Mouse (Mus musculus): ENCODE data around the gene Tex22. TPM values are rescaled to one million over a fixed set of nuclear protein-coding genes. Genes with fewer than 3 reads are reported as not detected.

Tex22 gene
- polyA plus RNA-seq, 1 experiment from 2014 or later = not detected

DNA sequence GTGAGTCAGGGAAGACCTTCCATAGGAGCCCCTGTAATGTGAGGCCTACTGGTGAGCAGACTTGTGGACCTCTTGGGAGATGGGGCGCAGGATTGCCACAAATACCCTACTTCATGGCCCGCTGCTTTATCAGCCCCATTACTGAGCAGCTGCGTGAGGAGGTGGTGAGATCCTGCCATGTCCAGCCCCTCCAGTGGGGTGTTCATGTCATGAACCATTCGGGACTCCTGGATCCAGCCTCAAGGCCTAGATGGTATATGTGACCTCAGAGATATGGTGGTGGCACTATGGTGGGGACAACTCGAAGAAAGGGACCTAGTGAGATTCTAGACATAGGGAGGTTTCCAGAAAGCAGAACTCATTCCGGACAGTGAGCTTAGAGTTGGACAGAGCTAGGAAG lies 14.8 kb downstream of the Tex22 start:
- WGBS = 89% methylated on average over 6 of the region's 6 CpGs
- Histone ChIP-seq H3K4me3 (no peak overlapping the region), H3K27me3 (no peaks in the 10 kb centered on the region), H3K4me1 (no peaks in the 10 kb centered on the region), H3K36me3 (no peaks in the 10 kb centered on the region), H3K4me2 (no peak overlapping the region), H3K9me3 (no peaks in the 10 kb centered on the region), H3K9ac (no peak overlapping the region), H3K27ac (no peak overlapping the region)
- no peak for ATAC-seq (ENCODE audit: insufficient number of reproducible peaks, insufficient read depth, low FRiP score, low TSS enrichment, low read depth)

DNA sequence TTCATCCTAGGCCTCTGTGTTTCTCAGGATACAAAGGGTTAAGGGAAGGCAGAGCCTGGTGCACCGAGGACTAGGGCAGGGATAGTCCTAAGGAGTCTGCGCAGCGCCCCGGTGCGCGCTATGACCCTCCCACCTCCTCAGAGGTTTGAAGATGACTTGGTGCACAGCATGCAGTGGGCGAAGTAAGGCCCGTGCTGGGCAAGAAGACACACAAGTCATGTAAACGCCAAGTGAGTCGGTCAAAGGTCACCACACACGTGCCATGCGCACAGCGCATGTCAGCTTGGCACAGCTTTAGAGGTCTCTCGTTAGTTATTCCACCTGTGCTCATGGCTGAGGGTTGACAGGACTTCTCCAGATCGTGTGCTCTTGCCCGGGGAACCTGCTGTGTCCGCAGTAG lies 15.8 kb downstream of the Tex22 start:
- H3K36me3 ChIP-seq = no peaks in the 10 kb centered on the region
- H3K4me2 ChIP-seq = no peak overlapping the region
- no peak for ATAC-seq (ENCODE audit: insufficient number of reproducible peaks, insufficient read depth, low FRiP score, low TSS enrichment, low read depth)
- H3K9me3 ChIP-seq = no peaks in the 10 kb centered on the region
- H3K9ac ChIP-seq = no peak overlapping the region
- H3K4me1 ChIP-seq = no peaks in the 10 kb centered on the region
- no peak overlapping the region for H3K27ac ChIP-seq
- no peaks in the 10 kb centered on the region for H3K27me3 ChIP-seq
- no peak overlapping the region for H3K4me3 ChIP-seq
- 88% methylated on average over 17 of the region's 17 CpGs for WGBS

DNA sequence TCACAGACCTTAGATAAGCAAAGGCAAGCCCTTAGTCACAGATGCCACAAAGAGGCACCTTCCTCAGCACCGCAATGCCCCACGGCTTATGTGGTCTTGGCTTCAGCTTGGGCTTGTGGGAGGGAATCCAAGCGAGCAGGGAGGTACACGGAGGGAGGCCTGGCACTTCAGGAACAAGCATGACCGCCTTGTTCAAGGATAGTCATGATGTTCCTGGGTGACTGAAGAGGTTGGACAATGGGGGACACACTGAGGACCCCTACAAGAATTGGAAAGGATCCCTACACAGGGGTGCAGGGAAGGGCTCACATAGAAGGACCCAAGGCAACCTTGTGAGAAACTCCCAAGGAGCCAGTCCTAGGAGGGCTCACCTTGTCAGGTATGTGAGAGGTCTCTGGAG lies 22.7 kb downstream of the Tex22 start:
- Histone ChIP-seq H3K27ac (no peak overlapping the region), H3K9me3 (no peaks in the 10 kb centered on the region), H3K27me3 (no peaks in the 10 kb centered on the region), H3K9ac (peak overlapping the region; percentile 99), H3K4me1 (peaks cover 34% of the 10 kb centered on the region), H3K36me3 (peaks cover 4% of the 10 kb centered on the region; the same call in 1 of the 2 replicates), H3K4me2 (peak overlapping the region; percentile 93), H3K4me3 (peak overlapping the region; percentile 98)
- no peak for ATAC-seq (ENCODE audit: insufficient number of reproducible peaks, insufficient read depth, low FRiP score, low TSS enrichment, low read depth)
- WGBS = 87% methylated on average over 5 of the region's 5 CpGs

DNA sequence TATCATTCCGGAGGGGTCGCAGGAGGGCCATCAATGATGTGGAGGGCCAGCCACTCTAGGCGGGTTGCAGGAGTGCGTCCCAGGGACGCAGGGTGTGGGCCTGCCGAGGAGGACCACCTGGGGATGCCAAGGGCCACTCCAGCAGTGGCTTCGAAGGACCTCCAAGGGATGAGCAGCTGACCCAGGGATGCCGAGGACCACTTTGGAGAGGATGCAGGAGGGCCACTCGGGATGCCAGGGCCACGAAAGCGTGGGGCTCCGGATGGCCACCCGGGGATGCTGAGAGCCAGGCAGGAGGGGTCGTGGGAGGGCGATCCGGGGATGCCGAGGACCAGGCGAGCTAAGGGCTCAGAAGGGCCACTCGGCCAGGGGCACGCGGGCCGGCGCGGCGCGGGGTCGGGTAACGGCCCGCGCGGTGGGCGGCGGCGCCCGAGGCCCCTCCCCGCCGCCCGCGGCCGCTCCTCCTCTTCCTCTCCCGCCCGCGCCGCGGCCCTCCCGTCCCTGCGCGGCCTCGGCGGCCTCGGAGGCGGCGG lies 23.5 kb downstream of the Tex22 start, which contains the start of gene Mta1:
TSS of gene Mta1 (plus strand) at position 530 of the 533 bp plus-strand sequence.
- H3K36me3 ChIP-seq = peaks cover 11% of the 10 kb centered on the region; the same call in 1 of the 2 replicates
- H3K4me3 ChIP-seq = peak within 1 kb of the TSS; percentile 98
- ATAC-seq (ENCODE audit: insufficient number of reproducible peaks, insufficient read depth, low FRiP score, low TSS enrichment, low read depth) = peak; percentile 77
- no peaks in the 10 kb centered on the region for H3K27me3 ChIP-seq
- H3K4me1 ChIP-seq = peaks cover 42% of the 10 kb centered on the region
- peak within 1 kb of the TSS; percentile 99 for H3K9ac ChIP-seq
- H3K4me2 ChIP-seq = peak within 1 kb of the TSS; percentile 93
- 2% methylated on average over 34 of the region's 53 CpGs for WGBS
- H3K9me3 ChIP-seq = no peaks in the 10 kb centered on the region
- H3K27ac ChIP-seq = peak within 1 kb of the TSS; percentile 87

DNA sequence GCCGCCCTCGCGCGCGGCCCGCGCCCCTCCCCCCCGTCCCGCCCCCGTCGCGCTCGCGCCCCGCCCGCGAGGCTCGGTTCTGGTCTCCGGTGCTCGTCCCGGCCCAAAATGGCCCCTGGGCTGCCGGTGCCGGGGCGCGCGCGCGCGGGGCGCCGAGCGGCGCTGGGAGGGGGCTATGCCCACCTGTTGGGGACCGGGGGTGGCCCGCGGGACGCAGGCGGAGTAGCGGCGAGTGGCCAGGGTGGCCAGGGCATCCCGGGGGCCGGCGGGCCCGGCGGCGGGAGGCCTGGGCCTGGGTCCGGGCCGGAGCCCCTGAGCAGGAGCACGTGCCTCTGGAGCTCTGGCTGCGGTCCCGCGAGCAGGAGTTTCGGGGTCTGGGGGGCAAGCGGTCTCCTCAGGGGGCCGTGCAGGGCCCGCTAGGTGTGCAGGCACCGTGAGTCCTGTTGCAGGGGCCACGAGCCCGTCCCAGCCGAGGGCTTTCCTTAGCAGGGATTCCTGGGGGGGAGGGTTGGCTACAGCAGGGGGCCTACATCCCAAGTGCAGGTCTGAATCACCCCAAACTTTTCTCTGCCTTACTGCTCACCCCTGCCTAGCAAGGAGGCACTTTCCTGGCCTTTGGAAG lies 24.3 kb downstream of the Tex22 start:
- peak overlapping the region; percentile 87 for H3K27ac ChIP-seq
- H3K36me3 ChIP-seq = peaks cover 19% of the 10 kb centered on the region
- H3K4me1 ChIP-seq = peaks cover 42% of the 10 kb centered on the region
- H3K9ac ChIP-seq = peak overlapping the region; percentile 99
- under 1% methylated on average over 34 of the region's 60 CpGs for WGBS
- H3K27me3 ChIP-seq = no peaks in the 10 kb centered on the region
- peak overlapping the region; percentile 93 for H3K4me2 ChIP-seq
- 0 out of 2 replicates have a peak, but pooled peaks have one; percentile 15 for ATAC-seq (ENCODE audit: insufficient number of reproducible peaks, insufficient read depth, low FRiP score, low TSS enrichment, low read depth)
- H3K4me3 ChIP-seq = peak overlapping the region; percentile 98
- H3K9me3 ChIP-seq = no peaks in the 10 kb centered on the region

DNA sequence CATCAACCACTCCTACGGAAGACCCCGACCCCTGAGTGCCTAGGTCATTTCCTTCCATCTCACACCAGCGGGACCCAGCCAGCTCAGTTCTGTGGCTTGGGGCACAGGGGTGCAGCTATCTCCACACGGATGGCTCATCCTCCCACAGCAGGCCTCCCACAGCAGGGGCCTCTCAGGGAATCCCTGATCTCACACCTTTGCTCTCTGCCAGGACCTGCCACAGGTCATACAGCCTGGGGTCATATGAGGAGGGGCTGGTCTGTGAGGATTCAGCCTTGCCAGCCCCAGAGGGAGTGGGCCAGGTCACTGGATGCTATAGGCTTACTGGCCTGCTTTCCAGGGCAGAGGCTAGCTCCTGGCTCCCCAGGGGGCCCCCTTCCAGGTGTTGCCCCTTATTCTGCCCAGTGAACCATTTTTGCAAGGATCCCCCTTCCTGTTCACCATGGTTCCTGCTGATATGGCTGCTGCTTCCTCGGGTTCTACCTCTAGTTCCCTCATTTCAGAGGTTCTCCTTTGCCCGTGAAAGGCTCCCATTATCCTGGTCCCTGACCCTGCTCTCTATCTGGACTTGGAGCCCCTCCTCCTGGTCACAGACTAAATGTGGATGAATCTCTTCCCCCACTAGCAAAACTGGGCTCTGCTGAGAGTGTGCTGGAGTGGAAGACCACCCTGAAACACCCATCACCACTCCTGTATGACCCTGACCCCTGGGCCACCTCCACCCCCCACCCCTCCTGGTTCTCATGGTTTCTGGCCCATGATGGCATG lies 25.4 kb downstream of the Tex22 start:
- Histone ChIP-seq H3K9ac (peak overlapping the region; percentile 99), H3K4me1 (peaks cover 42% of the 10 kb centered on the region), H3K27me3 (no peaks in the 10 kb centered on the region), H3K36me3 (peaks cover 24% of the 10 kb centered on the region), H3K4me2 (peak overlapping the region; percentile 93), H3K27ac (no peak overlapping the region; the same call in 1 of the 2 replicates), H3K9me3 (no peaks in the 10 kb centered on the region), H3K4me3 (peak overlapping the region; percentile 98)
- WGBS = 20% methylated on average over 6 of the region's 6 CpGs
- ATAC-seq (ENCODE audit: insufficient number of reproducible peaks, insufficient read depth, low FRiP score, low TSS enrichment, low read depth) = no peak

DNA sequence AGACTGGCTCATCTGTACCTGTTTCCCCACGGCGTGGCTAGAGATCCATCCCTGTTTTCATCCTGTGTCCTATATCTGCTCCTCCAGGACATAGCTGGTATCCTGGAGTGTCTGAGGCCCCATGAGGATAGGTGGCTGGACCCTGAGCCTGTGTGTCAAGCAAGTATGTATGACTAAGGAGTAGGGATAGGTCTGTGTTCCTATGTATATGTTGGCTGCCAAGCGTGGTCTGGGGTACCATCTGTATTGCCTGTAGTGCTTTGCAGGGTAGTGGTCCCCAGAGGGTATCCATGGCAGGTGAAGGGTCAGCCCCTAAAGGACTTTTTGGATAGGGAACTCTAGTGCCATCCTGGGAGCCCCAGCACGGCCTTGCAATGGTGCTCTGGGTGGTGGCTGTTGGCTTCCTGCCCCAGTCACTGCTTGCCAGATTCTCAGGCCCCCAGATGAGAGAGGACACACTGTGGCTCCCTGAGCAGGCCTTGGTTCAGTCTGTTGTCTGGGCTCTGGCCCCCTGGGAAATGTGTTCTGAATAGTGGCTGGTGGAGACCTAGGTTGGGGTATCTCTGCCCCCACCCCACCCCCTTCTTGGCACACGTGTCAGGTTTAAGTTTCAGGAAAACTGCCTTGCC lies 26.3 kb downstream of the Tex22 start:
- peak overlapping the region; percentile 1; the same call in 1 of the 2 replicates for H3K9ac ChIP-seq
- no peak overlapping the region for H3K27ac ChIP-seq
- peak overlapping the region; percentile 93; the same call in 1 of the 2 replicates for H3K4me2 ChIP-seq

DNA sequence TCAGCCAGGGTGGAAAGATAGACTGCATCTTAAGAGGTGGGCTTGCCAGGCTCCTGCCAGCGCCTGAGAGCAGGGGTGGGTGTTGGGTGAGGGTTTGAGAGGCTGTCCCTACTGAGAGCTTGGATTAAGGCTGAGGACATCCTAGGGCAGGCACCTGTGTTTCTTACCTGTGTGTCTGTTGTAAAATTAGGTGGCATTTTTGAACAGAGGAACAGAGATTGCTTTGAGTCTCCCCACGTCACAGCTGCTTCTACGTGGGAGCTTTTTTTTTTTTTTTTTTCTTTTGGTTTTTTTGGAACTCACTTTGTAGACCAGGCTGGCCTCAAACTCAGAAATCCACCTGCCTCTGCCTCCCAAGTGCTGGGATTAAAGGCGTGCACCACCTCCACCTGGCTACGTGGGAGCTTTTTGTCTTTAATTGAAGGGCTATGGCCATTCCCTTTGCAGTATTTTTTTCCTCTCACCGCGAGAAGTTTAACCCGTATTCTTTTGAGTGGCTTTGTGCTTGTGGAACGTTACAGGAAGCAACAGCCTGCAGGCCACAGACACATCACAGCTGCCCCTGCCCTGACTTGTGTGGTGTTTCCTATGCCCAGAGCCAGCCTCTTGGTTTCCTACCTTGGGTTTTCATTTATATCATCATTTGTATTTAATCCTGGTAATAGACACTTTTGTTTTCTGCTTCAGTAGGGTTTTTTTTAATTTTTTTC lies 27.1 kb downstream of the Tex22 start:
- no peak overlapping the region for H3K4me2 ChIP-seq
- no peak overlapping the region for H3K4me3 ChIP-seq
- WGBS = 80% methylated on average over 9 of the region's 9 CpGs
- H3K9ac ChIP-seq = peak overlapping the region; percentile 1; the same call in 1 of the 2 replicates
- no peak overlapping the region for H3K27ac ChIP-seq
- no peaks in the 10 kb centered on the region for H3K27me3 ChIP-seq
- H3K36me3 ChIP-seq = peaks cover 37% of the 10 kb centered on the region
- peaks cover 42% of the 10 kb centered on the region for H3K4me1 ChIP-seq
- H3K9me3 ChIP-seq = peaks cover 4% of the 10 kb centered on the region; the same call in 1 of the 2 replicates
- no peak for ATAC-seq (ENCODE audit: insufficient number of reproducible peaks, insufficient read depth, low FRiP score, low TSS enrichment, low read depth)

More for the DNA sequence above, 26.3 kb downstream of the Tex22 start:
- ATAC-seq (ENCODE audit: insufficient number of reproducible peaks, insufficient read depth, low FRiP score, low TSS enrichment, low read depth) = no peak
- Histone ChIP-seq H3K27me3 (no peaks in the 10 kb centered on the region), H3K4me3 (no peak overlapping the region), H3K9me3 (peaks cover under 1% of the 10 kb centered on the region; the same call in 1 of the 2 replicates), H3K36me3 (peaks cover 28% of the 10 kb centered on the region), H3K4me1 (peaks cover 42% of the 10 kb centered on the region)
- 77% methylated on average over 5 of the region's 5 CpGs for WGBS

DNA sequence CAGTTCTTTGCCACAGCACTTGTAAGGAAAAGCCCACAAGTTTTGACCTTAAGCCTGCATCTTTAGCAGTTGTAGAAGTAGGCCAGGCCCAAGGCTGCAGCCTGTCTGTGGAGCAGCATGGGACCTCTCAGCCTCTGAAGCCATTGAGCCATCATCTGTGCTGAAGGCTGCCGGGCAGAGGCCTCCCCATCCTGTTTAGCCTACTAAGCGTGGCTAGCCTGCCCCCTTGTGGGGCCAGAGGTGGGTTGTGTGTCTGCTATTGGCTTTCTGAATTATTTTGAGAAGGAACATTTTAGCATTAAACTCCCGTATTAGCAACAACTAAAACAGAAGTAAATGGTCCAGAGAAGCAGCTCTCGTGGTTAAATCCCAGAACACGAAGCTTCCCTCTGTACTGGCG lies 28.2 kb downstream of the Tex22 start:
- no peak overlapping the region for H3K4me2 ChIP-seq

DNA sequence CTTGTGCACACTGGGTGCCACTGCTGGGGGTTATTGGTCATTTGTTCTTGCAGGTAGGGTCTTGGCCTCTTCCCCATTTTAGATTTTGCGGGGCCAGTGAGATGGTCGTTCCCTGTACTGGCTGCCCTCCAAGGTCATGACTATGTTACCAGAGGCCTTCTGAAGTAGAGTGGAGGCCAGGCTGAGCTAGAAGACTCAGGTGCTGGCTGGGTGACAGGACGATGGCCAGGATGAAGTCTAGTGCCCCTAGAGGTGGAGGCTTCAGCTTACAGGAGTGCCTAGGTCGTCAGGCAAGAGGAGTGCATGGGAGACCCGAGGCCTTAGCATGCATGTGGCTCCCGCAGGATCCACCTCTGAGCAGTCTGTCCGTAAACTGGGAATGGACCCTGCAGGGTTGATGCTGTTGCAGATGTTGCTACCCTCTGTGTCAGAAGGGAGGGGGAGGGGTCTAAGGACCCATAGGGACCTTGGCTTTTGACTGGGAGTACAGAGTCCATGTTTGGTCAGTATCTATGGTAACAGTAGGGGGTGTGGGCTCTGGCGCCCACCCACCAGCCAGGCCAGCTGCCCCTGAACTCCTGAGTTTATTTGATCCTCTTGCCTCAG lies 29.6 kb downstream of the Tex22 start:
- Histone ChIP-seq H3K9ac (no peak overlapping the region), H3K4me3 (no peak overlapping the region), H3K36me3 (peaks cover 43% of the 10 kb centered on the region), H3K9me3 (peaks cover 4% of the 10 kb centered on the region; the same call in 1 of the 2 replicates), H3K27ac (no peak overlapping the region), H3K4me1 (peaks cover 37% of the 10 kb centered on the region), H3K27me3 (no peaks in the 10 kb centered on the region), H3K4me2 (no peak overlapping the region)
- no peak for ATAC-seq (ENCODE audit: insufficient number of reproducible peaks, insufficient read depth, low FRiP score, low TSS enrichment, low read depth)
- WGBS = 86% methylated on average over 8 of the region's 8 CpGs

More for the DNA sequence above, 28.2 kb downstream of the Tex22 start:
- Histone ChIP-seq H3K4me1 (peaks cover 41% of the 10 kb centered on the region), H3K27me3 (no peaks in the 10 kb centered on the region), H3K27ac (no peak overlapping the region), H3K9ac (no peak overlapping the region), H3K36me3 (peaks cover 39% of the 10 kb centered on the region), H3K9me3 (peaks cover 4% of the 10 kb centered on the region; the same call in 1 of the 2 replicates), H3K4me3 (no peak overlapping the region)
- ATAC-seq (ENCODE audit: insufficient number of reproducible peaks, insufficient read depth, low FRiP score, low TSS enrichment, low read depth) = no peak
- WGBS = 61% methylated on average over 6 of the region's 6 CpGs
